Mouse (Mus musculus) left cerebral cortex, postnatal 25 days (tissue): ENCODE results near the gene Syn3. TPM values are rescaled to one million over a fixed set of nuclear protein-coding genes. Genes with fewer than 3 reads are reported as not detected.
"Not testable (repeated sequence)": the region's sequence is repeated elsewhere in the genome, so short reads cannot be mapped to it uniquely, and the experiment has no call there.

Source experiments
- DNase-seq, 2 experiments: peaks; one replicate each; pipeline ENCODE4 v3.0.0; 2022; ENCODE audit warnings: low spot score in 2 of 2, mixed read lengths in 1 of 2
- intact Hi-C: fragments of 180-260 bp; cut with DNase I; formaldehyde crosslinking; loops from one replicate; pipeline ENCODE4 v1.15.1; 2025
- total RNA-seq, 2 experiments: library from RNA; stranded (reverse); gene quantifications; 2 replicates each; pipeline ENCODE4 v1.2.3; 2021

Gene Syn3
- total RNA-seq, 2 experiments from 2014 or later = 26.1 to 31.8 TPM

DNA sequence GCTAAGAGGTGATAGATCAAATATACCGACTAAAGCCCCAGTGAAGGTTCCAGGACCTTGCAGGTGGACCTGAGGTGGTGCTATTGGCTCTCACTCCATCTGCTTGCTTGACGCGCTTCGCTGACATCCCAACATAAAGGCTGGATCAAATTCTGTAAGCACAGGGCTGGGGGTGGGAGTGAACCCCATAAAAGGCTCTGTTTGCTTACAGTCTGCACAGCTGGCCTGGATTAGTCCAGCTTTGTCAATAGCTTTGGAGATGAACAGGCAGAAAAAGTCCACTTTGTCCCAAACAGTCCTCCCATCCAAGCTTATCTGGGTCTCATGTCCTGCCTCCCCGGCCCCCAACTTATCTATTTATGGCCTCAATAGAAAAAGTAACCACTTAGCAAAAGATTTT lies 347.3 kb downstream of the Syn3 start:
- no peak for DNase-seq
- intact Hi-C loops = no loop called here

DNA sequence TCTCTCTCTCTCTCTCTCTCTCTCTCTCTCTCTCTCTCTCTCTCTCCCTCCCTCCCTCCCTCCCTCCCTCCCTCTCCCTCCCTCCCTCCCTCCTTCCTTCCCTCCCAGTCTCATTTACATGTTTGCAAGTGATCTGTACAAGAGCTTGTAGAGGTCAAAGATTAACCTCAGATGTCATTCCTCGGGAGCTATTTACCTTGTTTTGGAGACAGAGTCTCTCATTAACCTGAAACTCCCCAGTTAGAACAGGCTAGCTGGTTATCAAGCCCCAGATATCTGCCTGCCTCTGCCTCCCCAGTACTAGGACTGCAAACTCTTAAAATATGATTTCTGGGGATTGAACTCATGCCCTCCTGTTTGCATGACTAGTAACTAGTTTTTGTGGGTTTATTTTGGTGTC lies 348.6 kb downstream of the Syn3 start:
- DNase-seq = no peak
- intact Hi-C loops = no loop called here

DNA sequence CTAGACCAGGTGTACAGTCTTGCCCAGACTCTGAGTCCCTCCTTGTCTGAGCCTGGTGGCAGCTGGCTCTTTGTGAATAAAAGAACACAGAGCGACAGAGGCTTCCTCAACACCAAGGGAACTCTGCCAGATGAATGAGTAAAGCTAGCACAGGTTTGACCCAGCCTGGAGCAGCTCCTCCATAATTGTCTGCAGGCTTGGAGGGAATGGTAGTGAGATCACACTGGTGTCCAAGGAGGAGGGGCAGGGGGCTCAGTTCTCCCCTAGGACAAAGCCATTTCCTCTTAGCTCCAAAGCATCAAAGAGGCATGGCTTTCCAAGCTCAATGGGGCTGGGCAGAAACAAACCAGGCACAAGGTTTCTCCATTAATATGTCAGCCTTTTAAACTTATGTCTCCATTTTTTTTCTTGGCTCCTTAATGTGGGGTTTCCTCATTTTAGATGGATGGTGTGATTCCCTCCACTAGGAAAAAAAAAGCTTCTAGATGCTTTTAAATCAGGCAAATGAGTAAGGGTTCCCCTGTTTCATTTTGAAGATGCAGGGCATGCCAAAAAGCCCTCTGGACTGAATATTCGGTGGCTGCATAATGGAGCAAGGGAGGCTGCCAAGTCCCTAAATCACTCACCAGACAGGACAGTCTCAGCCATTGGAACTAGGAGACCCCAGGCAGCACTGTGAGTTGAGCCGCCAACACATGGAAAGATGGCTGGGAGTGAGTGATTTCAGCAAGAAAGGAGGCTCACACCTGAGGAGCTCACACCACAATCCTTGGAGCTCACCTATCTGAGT lies 349.5 kb downstream of the Syn3 start:
- DNase-seq = peak in 1 of 2 experiments; percentile 4
- intact Hi-C loops = no loop called here

DNA sequence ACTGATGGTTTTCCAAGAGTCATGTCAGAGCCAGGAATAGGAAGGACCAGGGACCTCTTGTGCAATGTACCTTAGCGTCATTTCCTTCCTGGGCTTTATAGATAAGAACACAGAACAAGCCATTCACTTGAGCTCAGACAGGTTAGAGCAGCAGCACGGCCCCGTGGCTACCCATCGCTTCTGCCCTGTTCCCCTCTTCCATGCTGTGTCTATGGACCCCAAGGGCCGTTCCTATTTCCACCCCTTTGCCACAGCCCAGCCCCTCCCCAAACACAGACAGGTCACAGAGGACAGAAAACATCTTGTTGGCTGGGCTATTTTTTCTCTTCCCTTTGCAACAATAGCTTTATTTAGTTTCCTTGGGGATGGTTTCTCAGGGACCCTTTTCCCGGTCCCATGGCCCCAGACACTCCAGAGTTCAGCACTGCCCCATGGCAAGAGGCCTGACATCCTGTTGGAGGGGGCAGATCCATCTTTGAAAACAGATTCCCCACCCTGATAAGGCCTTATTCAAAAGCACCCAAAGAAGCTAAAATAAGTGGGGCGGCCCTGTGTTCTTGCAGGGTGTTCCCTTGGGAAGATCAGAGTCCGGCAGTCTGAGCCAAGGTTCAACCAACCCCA lies 359.5 kb downstream of the Syn3 start:
- intact Hi-C loops = no loop called here
- DNase-seq = no peak

DNA sequence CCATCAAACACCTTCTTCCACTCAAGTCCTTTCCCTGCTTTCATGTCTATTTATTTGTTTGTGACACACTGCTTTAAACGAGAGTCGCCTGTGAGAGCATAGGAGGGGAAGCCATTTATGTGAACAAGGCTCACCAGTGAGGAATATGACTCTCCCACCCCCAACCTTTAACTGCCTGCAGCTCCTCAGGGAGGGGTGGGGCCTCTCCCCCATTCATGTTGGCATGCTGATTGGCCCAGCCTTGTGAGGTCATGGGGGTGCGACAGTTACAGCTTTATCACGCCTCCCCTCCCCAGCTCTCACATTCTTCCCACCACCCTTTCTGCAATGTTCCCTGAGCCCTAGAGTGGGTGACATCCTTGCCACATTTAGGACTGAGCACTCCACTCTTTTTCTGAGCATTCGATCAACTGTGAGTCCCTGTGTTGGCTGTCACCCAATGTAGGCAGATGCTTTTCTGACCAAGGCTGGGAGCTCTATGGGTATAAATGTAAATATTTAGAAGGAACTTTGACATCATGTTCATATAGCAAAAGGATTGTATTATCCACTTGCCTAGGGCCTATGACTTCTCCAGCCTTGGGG lies 361.0 kb downstream of the Syn3 start:
- intact Hi-C loops = no loop called here

DNA sequence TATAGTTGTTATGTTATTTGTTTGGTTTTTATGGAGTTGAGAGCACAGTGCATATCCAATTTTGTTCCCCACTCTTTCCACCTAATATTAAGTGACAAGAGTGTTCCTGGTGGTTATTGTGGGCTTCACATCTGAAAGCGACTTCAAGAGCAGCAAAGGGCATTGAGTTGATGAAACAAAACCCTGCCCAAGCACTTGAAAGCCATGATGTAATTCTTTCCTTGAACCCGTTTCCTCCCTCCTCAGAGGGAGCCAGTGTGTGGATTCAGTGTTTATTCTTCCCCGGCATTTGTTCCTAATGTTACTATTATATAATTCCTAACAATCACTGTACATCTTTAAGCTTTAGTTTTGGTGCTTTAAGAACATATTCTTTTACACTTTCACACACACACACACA lies 361.6 kb downstream of the Syn3 start:
- intact Hi-C loops = no loop called here
- DNase-seq = no peak

More for the DNA sequence above, 361.0 kb downstream of the Syn3 start:
- no peak for DNase-seq

DNA sequence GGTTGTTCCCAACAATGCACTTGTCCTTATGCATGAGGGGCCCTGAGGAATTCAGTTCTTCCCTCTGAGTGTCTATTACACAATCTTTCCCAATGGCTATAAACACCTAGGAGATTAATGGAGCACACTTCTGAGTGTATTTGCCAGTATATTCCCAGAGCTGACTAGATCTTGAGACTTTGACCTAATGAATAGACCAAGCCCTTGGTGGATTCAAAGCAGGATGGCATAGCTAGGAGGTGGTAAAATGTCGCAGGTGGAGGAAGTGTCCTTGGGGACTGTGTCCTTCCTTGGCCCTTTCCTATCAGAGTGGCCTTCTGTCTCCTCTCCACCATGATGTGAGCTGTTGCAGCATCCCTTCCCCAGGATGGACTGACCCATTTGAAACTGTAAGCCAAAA lies 362.4 kb downstream of the Syn3 start:
- DNase-seq = no peak
- intact Hi-C loops = no loop called here

DNA sequence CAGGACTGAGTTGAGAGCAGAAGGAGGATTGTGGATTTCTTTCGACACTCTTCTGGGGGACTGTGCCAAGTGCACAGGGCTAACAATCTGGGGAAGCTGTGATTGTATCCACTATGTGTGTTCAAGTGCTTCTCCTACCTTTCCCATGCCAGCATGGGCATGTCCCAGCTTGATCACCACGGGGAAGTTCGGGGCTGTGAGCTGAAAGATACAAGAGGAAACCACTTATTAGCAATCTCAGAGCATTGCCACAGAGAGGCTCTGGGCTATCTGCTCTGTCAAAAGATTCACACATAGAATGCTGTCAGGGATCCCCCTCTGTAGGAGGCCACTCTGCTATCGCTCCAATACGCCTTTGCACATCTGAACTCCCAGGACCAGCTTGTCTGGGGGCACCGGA lies 363.8 kb downstream of the Syn3 start:
- intact Hi-C loops = no loop called here
- no peak for DNase-seq

DNA sequence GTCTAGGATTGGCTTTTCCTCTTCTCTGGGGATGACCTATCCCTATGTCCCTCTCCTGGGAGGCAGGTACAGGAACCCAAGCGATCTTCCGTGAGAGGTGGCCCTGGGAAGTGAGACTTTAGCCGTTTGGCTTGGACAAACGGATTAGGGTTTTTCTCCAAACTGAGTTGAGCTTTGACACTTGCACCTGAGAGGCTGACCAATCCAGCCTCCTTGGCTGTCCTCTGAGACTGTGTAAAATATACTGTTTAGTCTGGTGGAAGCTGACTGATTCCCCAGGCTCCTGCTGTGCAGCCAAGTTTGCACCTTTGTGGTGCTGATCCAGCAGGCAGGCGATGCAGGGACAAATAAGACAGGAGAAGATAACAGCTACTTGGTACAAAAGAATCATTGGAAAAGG lies 364.4 kb downstream of the Syn3 start:
- DNase-seq = no peak
- intact Hi-C loops = no loop called here

DNA sequence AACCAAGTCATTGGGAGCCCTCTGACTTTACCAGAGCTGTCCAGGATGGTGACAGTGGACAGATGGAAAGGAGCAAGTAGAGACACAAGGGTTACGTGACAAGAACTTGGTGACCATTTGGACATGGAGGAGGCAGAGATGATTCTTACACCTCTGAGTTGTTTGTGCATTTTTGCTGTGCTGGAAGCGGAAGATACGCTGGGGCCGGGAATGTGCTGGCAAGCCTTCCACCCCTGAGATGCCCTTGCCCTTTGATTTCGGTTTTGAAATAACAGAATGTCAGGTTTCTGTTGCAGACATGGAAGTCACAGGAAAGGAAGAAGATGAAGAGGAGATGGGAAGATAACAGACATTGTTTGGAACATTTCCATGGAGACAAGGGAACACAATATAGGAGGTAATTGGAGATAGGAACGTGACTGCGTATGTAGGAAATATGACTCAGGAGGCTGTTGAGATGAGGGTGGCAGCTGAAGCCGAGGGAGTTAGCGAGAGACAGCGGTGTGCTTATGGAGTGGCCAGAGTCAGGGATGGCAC lies 366.2 kb downstream of the Syn3 start:
- no peak for DNase-seq
- intact Hi-C loops = no loop called here

DNA sequence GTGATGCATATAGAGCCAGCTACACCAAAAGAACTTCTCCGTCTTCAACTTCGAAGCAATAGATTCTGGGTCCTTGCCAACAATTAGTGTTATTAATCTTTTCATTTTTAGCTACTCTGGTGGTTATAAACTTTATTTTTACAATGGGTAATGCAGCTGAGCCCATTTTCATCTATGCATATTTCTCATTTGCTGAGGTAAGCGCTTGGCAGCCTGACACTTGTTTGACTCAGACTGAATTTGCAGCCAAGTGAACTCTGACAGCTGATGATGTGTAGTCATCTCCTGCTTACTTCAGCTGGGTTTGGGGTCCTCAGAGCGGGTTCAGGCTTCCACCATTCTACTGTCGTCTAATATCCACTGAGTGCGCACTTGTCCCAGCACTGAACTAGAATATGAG lies 369.6 kb downstream of the Syn3 start:
- no peak for DNase-seq
- intact Hi-C loops = no loop called here

DNA sequence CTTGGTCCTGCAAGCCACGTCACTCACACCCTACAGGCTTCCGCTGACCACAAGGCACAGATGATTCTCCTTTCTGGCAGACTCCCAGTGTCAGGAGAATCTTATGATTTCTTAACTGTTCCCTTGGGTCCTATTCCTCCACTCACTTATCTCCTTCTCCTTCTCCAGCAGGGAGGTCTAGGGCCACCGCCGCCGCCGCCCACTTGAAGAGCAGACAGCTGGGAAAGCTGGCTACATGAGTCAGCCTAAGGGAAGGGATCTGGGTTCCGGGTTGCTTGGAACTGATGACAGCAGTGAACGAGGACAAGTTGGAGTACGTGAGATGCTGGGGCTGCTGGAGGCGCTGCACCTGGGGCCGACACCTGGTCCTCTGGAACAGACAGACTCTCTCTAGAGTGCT lies 372.2 kb downstream of the Syn3 start:
- intact Hi-C loops = no loop called here
- peak in 1 of 2 experiments; percentile 25 for DNase-seq

DNA sequence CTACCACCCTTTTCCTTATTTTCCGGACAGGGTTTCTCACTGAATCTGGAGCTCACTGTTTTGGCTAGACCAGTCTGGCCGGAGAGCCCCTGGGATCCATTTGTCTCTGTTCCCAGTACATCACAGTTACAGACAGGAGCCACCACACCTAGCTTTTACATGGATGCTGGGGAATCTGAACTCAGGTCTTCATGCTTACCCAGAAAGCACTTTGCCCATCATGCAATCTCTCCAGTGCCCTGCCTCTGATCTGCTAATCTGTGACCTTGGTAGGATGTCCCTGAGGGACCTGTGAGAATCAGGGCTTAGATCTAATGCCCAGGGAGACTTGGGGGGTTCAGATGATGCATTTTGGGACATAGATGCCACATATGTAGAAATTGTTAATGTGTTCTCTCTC lies 373.3 kb downstream of the Syn3 start:
- intact Hi-C loops = no loop called here
- no peak for DNase-seq

DNA sequence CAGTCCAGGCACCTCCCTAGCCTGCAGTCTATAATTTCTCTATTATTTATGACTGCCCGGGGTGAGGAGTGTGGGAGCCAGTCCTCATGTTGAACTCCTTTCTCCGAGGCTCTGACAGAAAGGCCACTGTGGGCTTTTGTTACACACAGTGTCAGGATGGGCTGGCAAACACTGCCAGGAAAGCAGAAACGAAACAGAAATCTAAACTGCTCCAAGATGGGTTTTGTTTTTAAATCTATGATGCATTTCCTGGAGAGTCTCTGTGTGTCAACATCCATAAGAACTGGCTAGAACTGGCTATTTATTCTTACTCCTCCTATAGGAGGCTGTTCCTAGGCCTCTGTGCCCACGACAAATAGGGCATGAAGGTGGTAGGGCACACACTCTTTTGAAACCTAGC lies 374.6 kb downstream of the Syn3 start:
- DNase-seq = no peak
- intact Hi-C loops = no loop called here

DNA sequence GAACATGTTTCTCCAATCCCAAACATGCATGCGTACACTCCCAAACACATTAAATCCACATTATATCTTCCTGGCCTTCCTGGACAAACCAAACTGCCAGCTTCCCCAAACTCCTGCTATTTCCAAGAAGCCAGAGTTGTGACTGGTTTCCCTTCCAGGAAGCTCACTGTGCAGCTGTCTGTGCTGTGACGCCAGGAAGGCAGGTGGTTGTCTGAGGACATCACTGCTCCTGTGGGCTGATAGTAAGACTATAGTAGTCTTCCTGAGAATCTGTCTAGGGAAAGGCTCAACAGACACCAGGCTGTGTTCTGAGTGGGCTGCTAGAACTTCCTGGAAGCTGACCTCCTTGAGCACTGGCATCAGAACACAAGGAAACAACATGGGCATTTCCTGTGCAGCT lies 375.5 kb downstream of the Syn3 start:
- intact Hi-C loops = no loop called here
- DNase-seq = peak in 1 of 2 experiments; percentile 18

DNA sequence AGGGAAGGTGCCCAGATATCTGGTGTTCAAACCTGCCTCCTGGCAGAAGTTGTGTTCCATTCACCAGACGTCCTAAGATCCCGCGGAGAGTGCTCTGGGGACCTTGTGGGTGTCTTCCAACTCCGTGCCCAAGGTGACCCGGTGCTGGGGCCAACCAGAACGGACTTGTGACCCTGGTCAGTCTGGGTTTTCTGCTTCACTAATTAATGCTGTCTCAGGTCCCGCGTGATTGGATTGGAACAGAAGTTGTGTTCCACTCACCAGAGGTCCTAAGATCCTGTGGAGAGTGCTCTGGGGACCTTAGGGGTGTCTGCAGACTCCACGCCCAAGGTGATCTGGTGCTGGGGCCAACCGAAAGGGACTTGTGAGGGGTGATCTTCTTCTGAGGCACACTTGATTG lies 376.2 kb downstream of the Syn3 start:
- DNase-seq, intact Hi-C loops: not testable (repeated sequence)

DNA sequence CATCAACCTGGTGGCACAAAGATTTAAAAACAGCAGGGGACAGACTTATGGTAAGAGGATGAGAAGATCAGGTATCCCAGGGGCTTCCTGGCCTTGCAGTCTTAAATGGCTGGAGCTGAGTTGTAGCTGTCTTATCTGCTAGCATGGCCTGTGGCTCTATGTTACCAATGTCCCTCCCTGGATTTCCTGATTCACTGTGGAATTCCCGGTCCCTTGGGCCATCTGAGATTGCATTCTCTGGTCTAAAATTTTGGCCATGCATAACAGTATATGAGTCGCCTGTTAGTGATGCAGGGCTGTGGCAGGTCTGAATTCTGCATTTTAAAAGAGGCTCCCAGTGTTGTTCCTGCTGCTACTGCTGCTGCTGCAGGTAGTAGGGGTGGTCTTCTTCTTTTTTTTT lies 382.4 kb downstream of the Syn3 start:
- DNase-seq = no peak
- intact Hi-C loops = no loop called here

DNA sequence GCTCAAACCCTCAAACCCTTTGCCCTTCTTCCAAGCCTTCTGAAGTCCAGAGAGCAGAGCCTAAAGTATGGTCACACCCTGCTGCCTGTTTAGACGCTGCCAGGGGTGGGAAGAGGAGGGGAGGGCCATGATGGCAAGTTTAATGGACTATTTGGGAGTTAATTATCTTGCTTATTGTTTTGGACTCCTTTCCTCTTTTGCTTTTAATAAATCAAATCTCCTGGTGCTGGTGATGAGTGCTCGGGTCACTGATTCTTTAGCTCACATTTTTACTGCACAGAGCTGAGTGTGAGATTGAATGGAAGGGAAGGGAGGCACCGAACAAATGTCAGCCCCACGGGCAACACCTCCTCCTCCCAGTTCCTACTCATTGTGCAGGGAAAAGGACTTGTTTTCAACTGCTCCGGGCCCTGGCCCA lies 384.3 kb downstream of the Syn3 start:
- intact Hi-C loops = no loop called here
- DNase-seq = no peak

DNA sequence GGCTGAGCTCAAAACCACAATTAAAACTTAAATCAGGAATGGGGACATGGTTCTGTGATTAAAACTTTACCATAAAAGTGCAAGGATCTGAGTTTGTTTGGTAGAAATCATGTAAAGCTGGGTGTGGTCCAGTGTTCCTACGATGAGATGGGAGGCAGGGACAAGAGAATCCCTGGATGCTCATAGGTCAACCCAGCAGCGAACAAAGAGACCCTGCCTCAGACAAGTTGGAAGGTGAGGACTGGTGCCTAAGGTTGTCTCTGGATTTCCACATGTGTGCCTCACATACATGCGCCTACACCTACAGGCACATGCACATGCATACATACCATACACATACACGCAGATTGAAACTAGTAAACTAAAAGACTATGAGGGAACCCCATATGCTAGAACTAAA lies 389.9 kb downstream of the Syn3 start:
- intact Hi-C loops = no loop called here
- DNase-seq = no peak

DNA sequence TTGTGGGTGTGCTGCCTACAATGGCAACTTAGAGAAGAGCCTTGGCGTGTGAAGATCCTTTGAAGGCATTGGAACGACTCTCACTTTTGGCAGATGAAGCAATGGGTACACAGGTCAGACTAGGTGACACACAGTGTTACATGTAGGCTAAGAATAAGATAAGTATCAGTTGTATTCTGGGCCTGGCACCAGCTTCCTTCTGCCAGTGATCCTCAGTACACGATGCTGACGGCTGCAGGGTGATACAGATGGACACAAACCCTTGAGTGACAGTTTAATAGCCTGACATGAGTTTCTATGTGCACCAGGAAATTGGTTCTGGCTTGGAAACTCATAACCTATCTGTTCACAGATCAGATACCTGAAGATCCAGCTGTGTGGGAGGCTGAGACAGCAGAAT lies 391.0 kb downstream of the Syn3 start:
- intact Hi-C loops = no loop called here
- DNase-seq = no peak

DNA sequence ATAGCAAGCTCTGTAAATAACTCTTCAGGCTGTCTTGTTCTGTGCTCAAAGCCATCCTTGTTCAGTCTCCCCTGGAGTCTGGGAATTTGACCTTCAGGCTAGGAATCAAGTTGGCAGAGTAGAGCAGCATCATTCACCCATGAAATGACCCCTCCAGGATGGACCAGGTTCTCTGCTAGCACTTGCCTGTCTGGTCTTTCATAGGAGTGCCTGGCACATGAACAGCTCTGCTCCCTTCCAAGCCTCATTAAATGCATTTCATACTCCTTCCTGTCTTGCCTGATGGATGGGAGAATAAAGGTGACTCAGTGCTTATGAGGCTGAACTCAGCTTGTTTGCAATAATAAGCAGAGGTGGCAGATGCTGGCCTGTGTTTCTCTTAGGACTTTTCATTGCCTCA lies 394.7 kb downstream of the Syn3 start:
- intact Hi-C loops = no loop called here
- DNase-seq = no peak
